Mouse (Mus musculus): ENCODE measurements at regions not wholly inside any gene's neighbourhood (a gene's known extent, or its start where the extent isn't known, plus 50 kb on each side); places are given as distances from the start of the nearest gene placed in this dataset.

DNA sequence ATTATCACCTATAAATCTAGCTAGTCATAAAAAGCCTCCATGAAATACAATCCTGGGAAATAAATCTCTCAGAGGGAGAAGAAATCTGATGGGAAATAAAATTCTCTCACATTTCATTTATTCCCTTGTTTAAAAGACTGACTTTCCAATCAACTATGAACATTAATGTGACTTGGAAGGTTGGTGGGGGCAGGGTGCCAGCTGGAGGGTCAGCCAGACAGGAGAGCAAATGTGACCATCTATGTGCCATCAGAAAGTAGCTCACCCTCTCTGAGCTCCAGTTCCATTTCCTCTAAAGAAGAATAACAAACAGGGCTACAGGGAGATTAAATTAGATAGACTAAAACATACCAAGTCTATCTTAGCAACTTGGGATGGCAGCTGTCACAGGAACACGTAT, 257.0 kb downstream of the Dhx15 start:
- TF ChIP-seq CTCF (conservative IDR thresholded peaks at IDR 0.05; ENCODE audit: insufficient read depth, insufficient read length, low read depth, low read length) (no peak), POLR2A (IDR thresholded peaks at IDR 0.05; ENCODE audit: low read depth, low read length) (no peak)
